Mouse (Mus musculus) small intestine, adult 2 months (tissue): ENCODE data around the gene Klhl22.

Source experiments
- CTCF ChIP-seq: fragments of 200-500 bp; IDR thresholded peaks from 2 replicates; pipeline ENCODE4 v1.5.1; 2012; ENCODE audit warnings: low read depth, mild to moderate bottlenecking, control low read depth, inconsistent platforms, low read length, moderate library complexity, mixed read lengths; ENCODE audit not compliant: insufficient replicate concordance, insufficient read length; ENCODE audit errors: extremely low read depth
- POLR2A ChIP-seq: fragments of 200-500 bp; IDR thresholded peaks from 2 replicates; pipeline ENCODE4 v1.6.1; 2012; ENCODE audit warnings: low read depth, mild to moderate bottlenecking, control low read depth, inconsistent platforms, low read length, moderate library complexity

DNA sequence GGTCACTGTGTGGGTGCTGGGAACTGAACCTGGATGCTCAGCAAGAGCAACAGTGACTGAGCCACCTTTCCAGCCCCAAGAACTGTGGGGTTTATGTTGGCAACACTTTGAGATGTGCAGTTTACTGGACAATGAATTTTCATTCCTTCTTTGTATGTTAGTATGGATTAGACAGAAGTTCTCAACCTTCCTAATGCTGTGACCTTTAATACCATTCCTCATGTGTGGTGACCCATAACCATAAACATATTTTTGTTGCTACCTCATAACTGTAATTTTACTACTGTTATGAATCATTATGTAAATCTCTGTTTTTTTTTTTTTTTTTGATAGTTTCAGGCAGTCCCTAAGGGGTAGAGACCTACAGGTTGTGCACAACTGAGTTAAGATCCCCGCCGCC, 25.8 kb upstream of the Klhl22 start:
- TF ChIP-seq CTCF (no peak), POLR2A (no peak)
